Mouse (Mus musculus) liver, embryonic 14.5 days (tissue): ENCODE results near the gene Inka2.

Experiments
- CTCF ChIP-seq: IDR thresholded peaks from 2 replicates; pipeline ENCODE4 v1.5.1; 2016; ENCODE audit warnings: antibody characterized with exemption, low read depth, control low read depth
- EP300 ChIP-seq: IDR thresholded peaks from 2 replicates; pipeline ENCODE4 v1.6.1; 2016; ENCODE audit warnings: antibody characterized with exemption, low read depth

DNA sequence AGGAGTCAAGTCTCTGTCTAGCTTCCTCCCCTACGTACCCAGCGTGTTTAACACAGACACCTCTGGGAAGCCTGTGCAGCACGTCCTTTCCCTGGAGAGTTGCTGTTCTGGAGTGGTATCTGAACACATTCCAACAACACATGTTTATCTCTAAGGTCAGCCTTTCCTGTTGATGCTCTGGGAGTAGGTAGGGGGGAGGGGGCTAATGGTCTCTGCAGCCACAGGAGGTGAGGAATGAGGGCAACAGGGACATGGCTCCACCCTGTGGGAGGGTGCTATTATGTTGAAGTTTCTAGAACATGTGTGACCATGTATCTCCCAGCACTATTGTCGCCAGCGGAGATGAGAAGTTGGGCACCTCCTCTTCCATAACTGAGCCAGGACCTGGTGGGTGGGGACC, 3.0 kb upstream of the Inka2 start:
- TF ChIP-seq CTCF (no peak), EP300 (no peak; the same call in 1 of the 2 replicates)
